Mouse (Mus musculus) C2C12 (cell line): ENCODE measurements around the gene Cdc42ep2.

Experiments
- CEBPB ChIP-seq: IDR thresholded peaks from one replicate; pipeline ENCODE4 v1.6.1; 2011; ENCODE audit warnings: low read depth, mild to moderate bottlenecking, control low read depth, moderate library complexity
- CTCF ChIP-seq: IDR thresholded peaks from one replicate; pipeline ENCODE4 v1.5.1; 2011; ENCODE audit not compliant: control insufficient read depth, insufficient read depth, insufficient read length
- MAX ChIP-seq: IDR thresholded peaks from one replicate; pipeline ENCODE4 v1.6.1; 2011; ENCODE audit warnings: mild to moderate bottlenecking, control low read depth
- USF1 ChIP-seq: IDR thresholded peaks from one replicate; pipeline ENCODE4 v1.6.1; 2011; ENCODE audit warnings: low read depth, mild to moderate bottlenecking, control low read depth, moderate library complexity

- TF ChIP-seq CEBPB (no peak), MAX (no peak), CTCF (no peak), USF1 (no peak)
Measured at GRCm38 (mm10) chr19:5951631-5952030, 27.0 kb upstream of the Cdc42ep2 start.
